Comparison of ENCODE assay signal across 8 mouse cellular contexts in genomic region chr8:93811719-93812475, GRCm38 (mm10). TPM values are rescaled to one million over a fixed set of nuclear protein-coding genes. Genes with fewer than 3 reads are reported as not detected.
DNase-seq lines count a peak whose midpoint lies in the region; ATAC-seq and TF ChIP-seq lines count a peak whose summit lies in the region.

No protein-coding gene starts in this region.

- H3K9me3 ChIP-seq in heart, embryonic 10.5 days, result no peaks in the 10 kb centered on the region
- no peaks in the 10 kb centered on the region for H3K9me3 ChIP-seq in embryonic facial prominence, embryonic 10.5 days
- H3K9me3 ChIP-seq in intestine, postnatal 0 days (ENCODE audit: control insufficient read depth), result no peaks in the 10 kb centered on the region

- peak overlapping the region; percentile 79 for H3K4me3 ChIP-seq in heart, embryonic 10.5 days
- peak overlapping the region; percentile 77 for H3K4me3 ChIP-seq in embryonic facial prominence, embryonic 10.5 days
- H3K4me3 ChIP-seq in intestine, postnatal 0 days (ENCODE audit: low read depth, low read length), result peak overlapping the region; percentile 59

- no peak for DNase-seq in heart, embryonic 10.5 days (ENCODE audit: low spot score)
- no peak for DNase-seq in heart, postnatal 36 days
- DNase-seq in 3134 (ENCODE audit: extremely low read depth, insufficient read length, low spot score), result peak; percentile 15
- DNase-seq in embryonic facial prominence, embryonic 10.5 days (ENCODE audit: low spot score), result peak; percentile 27
- DNase-seq in thymus, adult 18-20 months, result no peak
- DNase-seq in kidney, postnatal 14 days, result no peak

- peaks cover 34% of the 10 kb centered on the region for H3K4me1 ChIP-seq in heart, embryonic 10.5 days
- H3K4me1 ChIP-seq in embryonic facial prominence, embryonic 10.5 days, result peaks cover 45% of the 10 kb centered on the region
- no peaks in the 10 kb centered on the region; the same call in 1 of the 2 replicates for H3K4me1 ChIP-seq in intestine, postnatal 0 days (replicated peaks; ENCODE audit: control insufficient read depth, insufficient read depth, low read length)

- H3K27me3 ChIP-seq in heart, embryonic 10.5 days (ENCODE audit: insufficient read depth, poor library complexity, severe bottlenecking), result peaks cover 30% of the 10 kb centered on the region
- H3K27me3 ChIP-seq in embryonic facial prominence, embryonic 10.5 days (replicated peaks; ENCODE audit: low read depth, poor library complexity, severe bottlenecking), result peaks cover 63% of the 10 kb centered on the region
- peaks cover 27% of the 10 kb centered on the region for H3K27me3 ChIP-seq in intestine, postnatal 0 days (replicated peaks; ENCODE audit: control insufficient read depth, insufficient read depth, low read length)

- TF ChIP-seq CTCF in intestine, postnatal 0 days (IDR thresholded peaks at IDR 0.05; ENCODE audit: low read depth), result no peak

- peak overlapping the region; percentile 96 for H3K4me2 ChIP-seq in intestine, postnatal 0 days (replicated peaks; ENCODE audit: low read depth)

- H3K36me3 ChIP-seq in heart, embryonic 10.5 days, result no peaks in the 10 kb centered on the region
- H3K36me3 ChIP-seq in embryonic facial prominence, embryonic 10.5 days (replicated peaks), result no peaks in the 10 kb centered on the region
- no peaks in the 10 kb centered on the region for H3K36me3 ChIP-seq in intestine, postnatal 0 days (ENCODE audit: control insufficient read depth, insufficient read depth)

- intact Hi-C loops in heart, postnatal 36 days (cut with DNase I), result loop anchor here (2.0 to 5.0 kb wide), 2 partner anchors 121 to 200 kb away; partner anchors contain the start of gene Amfr

- no peak overlapping the region for H3K27ac ChIP-seq in heart, embryonic 10.5 days
- no peak overlapping the region for H3K27ac ChIP-seq in embryonic facial prominence, embryonic 10.5 days (replicated peaks)
- H3K27ac ChIP-seq in intestine, postnatal 0 days (ENCODE audit: low read depth, low read length), result no peak overlapping the region

- 15% methylated on average over 20 of the region's 20 CpGs for WGBS in heart, embryonic 10.5 days
- WGBS in embryonic facial prominence, embryonic 10.5 days, result 15% methylated on average over 20 of the region's 20 CpGs
- 22% methylated on average over 20 of the region's 20 CpGs for WGBS in intestine, postnatal 0 days

- ATAC-seq in intestine, postnatal 0 days, result no peak
- ATAC-seq in granulocyte monocyte progenitor cell, adult 5-6 weeks (replicated peaks; ENCODE audit: poor library complexity, severe bottlenecking), result no peak

- H3K9ac ChIP-seq in intestine, postnatal 0 days (ENCODE audit: low read depth, low read length), result no peak overlapping the region

RNA-seq across cellular contexts. Expression of gene Gnao1, which starts 2.1 kb away (rescaled TPM):
- polyA plus RNA-seq in heart, embryonic 10.5 days (2016; fragmentation: Nextera tagmentation; extraction: Ambion mirVana), result 9.3 and 11.3 TPM in 2 replicates
- total RNA-seq in heart, postnatal 36 days (2021), result 10 to 100 TPM; 26.6 to 27.0 TPM
- 8.1 and 8.6 TPM in 2 replicates for polyA plus RNA-seq in embryonic facial prominence, embryonic 10.5 days (2016; fragmentation: Nextera tagmentation; extraction: Ambion mirVana)
- polyA plus RNA-seq in intestine, postnatal 0 days (2015; fragmentation: Nextera tagmentation; extraction: Ambion mirVana), result 6.9 and 8.5 TPM in 2 replicates
- not detected in 2 replicates for total RNA-seq in granulocyte monocyte progenitor cell, adult 5-6 weeks (2014; fragmentation: Nextera tagmentation)
- total RNA-seq in granulocyte monocyte progenitor cell, adult 5-6 weeks (2017), result not detected in 2 replicates

Comparison
In these comparisons a context has a peak if more than half of its experiments do, and no peak if none do; other contexts are left out.
1. DNase-seq: peak in 3134 (single experiment) and embryonic facial prominence, embryonic 10.5 days (single experiment); none in heart, embryonic 10.5 days (single experiment), heart, postnatal 36 days (0 of 2), thymus, adult 18-20 months (0 of 2) and kidney, postnatal 14 days (single experiment).
2. Peak in every context shown above with its lines, with median percentiles within 50 percentile points of each other: H3K4me3 ChIP-seq.